Mouse (Mus musculus): ENCODE measurements around the gene Leng1.

Gene Leng1

GRCm38 (mm10) chr7:3646188-3646587 is 19.5 kb downstream of the Leng1 start:
- in situ Hi-C loops (cut with MboI; ENCODE audit: low pct_unique_long_range_greater_than_20kb in 1 of 2, low sequenced_read_pairs in 2 of 2, unreplicated experiment in 1 of 2): no loop called here

- in situ Hi-C loops (cut with MboI; ENCODE audit: low pct_unique_long_range_greater_than_20kb in 1 of 2, low sequenced_read_pairs in 2 of 2, unreplicated experiment in 1 of 2): no loop called here
These were observed 20.1 kb downstream of the Leng1 start for GRCm38 (mm10) chr7:3645488-3646025.

- in situ Hi-C loops (cut with MboI; ENCODE audit: low pct_unique_long_range_greater_than_20kb in 1 of 2, low sequenced_read_pairs in 2 of 2, unreplicated experiment in 1 of 2): no loop called here
These were observed 20.8 kb downstream of the Leng1 start, which contains the start of gene Cnot3 for GRCm38 (mm10) chr7:3644672-3645487. Gene Cnot3 (plus strand): TSS chr7:3645268.

- in situ Hi-C loops (cut with MboI; ENCODE audit: low pct_unique_long_range_greater_than_20kb in 1 of 2, low sequenced_read_pairs in 2 of 2, unreplicated experiment in 1 of 2): no loop called here
These were observed 21.3 kb downstream of the Leng1 start for GRCm38 (mm10) chr7:3644348-3644671.

- in situ Hi-C loops (cut with MboI; ENCODE audit: low pct_unique_long_range_greater_than_20kb in 1 of 2, low sequenced_read_pairs in 2 of 2, unreplicated experiment in 1 of 2): no loop called here
These were observed 21.8 kb downstream of the Leng1 start for GRCm38 (mm10) chr7:3643843-3644242.

- in situ Hi-C loops (cut with MboI; ENCODE audit: low pct_unique_long_range_greater_than_20kb in 1 of 2, low sequenced_read_pairs in 2 of 2, unreplicated experiment in 1 of 2): no loop called here
These were observed 22.2 kb downstream of the Leng1 start for GRCm38 (mm10) chr7:3643412-3643811.

- in situ Hi-C loops (cut with MboI; ENCODE audit: low pct_unique_long_range_greater_than_20kb in 1 of 2, low sequenced_read_pairs in 2 of 2, unreplicated experiment in 1 of 2): no loop called here
These were observed 35.2 kb downstream of the Leng1 start for GRCm38 (mm10) chr7:3630478-3630815.

- in situ Hi-C loops (cut with MboI; ENCODE audit: low pct_unique_long_range_greater_than_20kb in 1 of 2, low sequenced_read_pairs in 2 of 2, unreplicated experiment in 1 of 2): loop anchor here in 1 of 2 experiments (5.0 to 10.0 kb wide), 2 partner anchors 32 to 855 kb away; no protein-coding TSS in a partner anchor
These were observed 35.8 kb downstream of the Leng1 start, which contains the start of the genes Tfpt and Prpf31 for GRCm38 (mm10) chr7:3629543-3630477. Gene Tfpt (minus strand): TSS chr7:3629929. Gene Prpf31 (plus strand): TSS chr7:3629985.

GRCm38 (mm10) chr7:3629030-3629429 is 36.6 kb downstream of the Leng1 start:
- in situ Hi-C loops (cut with MboI; ENCODE audit: low pct_unique_long_range_greater_than_20kb in 1 of 2, low sequenced_read_pairs in 2 of 2, unreplicated experiment in 1 of 2): loop anchor here in 1 of 2 experiments (5.0 to 10.0 kb wide), 2 partner anchors 33 to 856 kb away; no protein-coding TSS in a partner anchor

GRCm38 (mm10) chr7:3617242-3617995 is 48.2 kb downstream of the Leng1 start, which contains the start of gene Ndufa3:
Gene Ndufa3 (plus strand): TSS chr7:3617373.
- in situ Hi-C loops (cut with MboI; ENCODE audit: low pct_unique_long_range_greater_than_20kb in 1 of 2, low sequenced_read_pairs in 2 of 2, unreplicated experiment in 1 of 2): no loop called here

- in situ Hi-C loops (cut with MboI; ENCODE audit: low pct_unique_long_range_greater_than_20kb in 1 of 2, low sequenced_read_pairs in 2 of 2, unreplicated experiment in 1 of 2): no loop called here
These were observed 49.0 kb downstream of the Leng1 start for GRCm38 (mm10) chr7:3616389-3617241.

GRCm38 (mm10) chr7:3616057-3616388 is 49.6 kb downstream of the Leng1 start, which contains the start of gene Oscar:
Gene Oscar (minus strand): TSS chr7:3616157.
- in situ Hi-C loops (cut with MboI; ENCODE audit: low pct_unique_long_range_greater_than_20kb in 1 of 2, low sequenced_read_pairs in 2 of 2, unreplicated experiment in 1 of 2): no loop called here

GRCm38 (mm10) chr7:3614021-3614420 is 51.6 kb downstream of the Leng1 start:
- in situ Hi-C loops (cut with MboI; ENCODE audit: low pct_unique_long_range_greater_than_20kb in 1 of 2, low sequenced_read_pairs in 2 of 2, unreplicated experiment in 1 of 2): no loop called here

GRCm38 (mm10) chr7:3611006-3611405 is 54.6 kb downstream of the Leng1 start:
- in situ Hi-C loops (cut with MboI; ENCODE audit: low pct_unique_long_range_greater_than_20kb in 1 of 2, low sequenced_read_pairs in 2 of 2, unreplicated experiment in 1 of 2): no loop called here

- in situ Hi-C loops (cut with MboI; ENCODE audit: low pct_unique_long_range_greater_than_20kb in 1 of 2, low sequenced_read_pairs in 2 of 2, unreplicated experiment in 1 of 2): no loop called here
These were observed 55.2 kb downstream of the Leng1 start for GRCm38 (mm10) chr7:3610437-3610836.
